Mouse (Mus musculus) thymus, postnatal 4 days (tissue): ENCODE data around the gene Nckap1l.

Source experiments
- DNase-seq: peaks from one replicate; pipeline ENCODE4 v3.0.0; 2021

The Nckap1l gene

GRCm38 (mm10) chr15:103501186-103501585 is 47.6 kb downstream of the Nckap1l start:
- no peak for DNase-seq

- DNase-seq, result peak; percentile 85
These were observed 49.0 kb downstream of the Nckap1l start, which contains the start of gene Pde1b for GRCm38 (mm10) chr15:103502435-103503250. TSS of gene Pde1b (plus strand) at chr15:103503034.

DNA sequence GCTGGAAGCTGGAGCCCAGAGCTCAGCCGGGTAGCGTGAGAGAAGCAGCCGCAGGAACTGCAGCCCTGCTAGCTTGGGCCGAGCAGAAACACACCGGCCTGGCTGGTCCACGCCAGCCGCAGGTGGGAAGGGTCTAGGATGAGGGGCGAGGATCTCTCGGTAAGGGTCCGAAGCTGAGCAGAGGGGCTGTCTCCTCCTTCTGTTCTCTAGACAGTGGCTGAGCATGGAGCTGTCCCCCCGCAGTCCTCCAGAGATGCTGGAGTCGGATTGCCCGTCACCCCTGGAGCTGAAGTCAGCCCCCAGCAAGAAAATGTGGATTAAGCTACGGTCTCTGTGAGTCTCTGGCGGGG is 49.6 kb downstream of the Nckap1l start:
- no peak for DNase-seq

- peak; percentile 10 for DNase-seq
These were observed 50.1 kb downstream of the Nckap1l start for GRCm38 (mm10) chr15:103503660-103504059.

- no peak for DNase-seq
These were observed 55.7 kb downstream of the Nckap1l start for GRCm38 (mm10) chr15:103509317-103509716.

- no peak for DNase-seq
These were observed 58.1 kb downstream of the Nckap1l start for GRCm38 (mm10) chr15:103511652-103512051.

- no peak for DNase-seq
These were observed 60.0 kb downstream of the Nckap1l start for GRCm38 (mm10) chr15:103513621-103514031.

DNA sequence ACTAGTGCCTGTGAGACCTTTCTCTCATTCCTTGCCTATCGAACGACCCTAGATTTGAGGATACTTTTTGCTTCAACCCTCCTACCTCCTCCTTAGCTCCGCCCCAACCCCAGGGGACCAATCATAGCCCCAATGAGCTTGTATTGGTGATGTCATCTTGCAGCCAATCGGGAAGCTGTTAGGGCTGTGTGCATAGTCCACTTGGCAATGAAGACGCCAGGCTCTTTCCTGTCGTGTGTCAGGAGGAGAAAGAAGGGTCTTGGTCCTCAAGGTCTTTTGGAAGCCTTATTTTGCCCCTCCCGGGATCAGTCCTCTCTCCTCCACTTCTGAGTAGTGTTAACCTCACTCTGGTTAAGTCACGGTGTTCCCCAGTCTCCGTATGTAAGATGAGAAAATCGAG is 60.5 kb downstream of the Nckap1l start:
- DNase-seq, result peak; percentile 74

GRCm38 (mm10) chr15:103514914-103515313 is 61.3 kb downstream of the Nckap1l start:
- no peak for DNase-seq

DNA sequence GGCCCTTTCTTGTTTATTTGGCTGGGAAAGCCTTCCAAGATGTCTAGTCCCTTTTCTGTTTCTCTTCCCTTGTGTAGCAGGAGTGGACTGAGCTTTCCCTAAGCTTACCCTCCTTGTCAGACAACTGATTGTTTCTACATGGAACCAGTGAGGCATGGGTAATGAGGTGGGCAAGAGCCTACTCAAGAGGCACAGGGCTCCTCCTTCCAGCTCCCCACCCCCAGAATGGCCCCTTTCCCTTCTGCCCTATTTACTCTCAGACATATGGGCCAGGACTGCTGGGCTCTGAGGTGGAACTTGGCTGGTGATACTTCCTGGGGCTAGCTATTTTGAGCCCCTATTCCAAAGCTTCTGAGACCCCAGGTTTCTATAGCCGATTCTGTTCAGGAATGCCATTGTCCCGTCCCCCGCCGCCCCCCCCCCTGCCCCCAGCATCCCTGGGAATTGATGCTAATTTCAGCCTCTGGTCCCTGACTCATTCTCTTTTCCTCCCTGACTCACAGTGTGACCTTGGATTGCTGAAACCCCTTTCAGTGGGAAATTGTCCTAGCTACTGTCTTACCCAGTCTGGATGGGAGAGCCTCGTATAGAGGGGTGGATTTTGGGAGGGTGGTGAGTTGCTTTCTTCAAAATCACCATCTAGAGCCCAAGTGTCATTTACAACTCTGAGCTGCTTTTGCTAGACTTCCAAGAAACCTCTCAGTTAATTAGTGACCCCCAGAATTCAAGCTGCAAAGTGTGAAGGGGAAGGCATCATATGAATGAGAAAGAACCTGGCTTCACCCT is 65.2 kb downstream of the Nckap1l start:
- DNase-seq, result no peak

- DNase-seq, result no peak
These were observed 66.1 kb downstream of the Nckap1l start for GRCm38 (mm10) chr15:103519386-103520378.

GRCm38 (mm10) chr15:103522458-103523099 is 69.0 kb downstream of the Nckap1l start:
- no peak for DNase-seq

- DNase-seq, result no peak
These were observed 69.6 kb downstream of the Nckap1l start for GRCm38 (mm10) chr15:103523156-103523555.

DNA sequence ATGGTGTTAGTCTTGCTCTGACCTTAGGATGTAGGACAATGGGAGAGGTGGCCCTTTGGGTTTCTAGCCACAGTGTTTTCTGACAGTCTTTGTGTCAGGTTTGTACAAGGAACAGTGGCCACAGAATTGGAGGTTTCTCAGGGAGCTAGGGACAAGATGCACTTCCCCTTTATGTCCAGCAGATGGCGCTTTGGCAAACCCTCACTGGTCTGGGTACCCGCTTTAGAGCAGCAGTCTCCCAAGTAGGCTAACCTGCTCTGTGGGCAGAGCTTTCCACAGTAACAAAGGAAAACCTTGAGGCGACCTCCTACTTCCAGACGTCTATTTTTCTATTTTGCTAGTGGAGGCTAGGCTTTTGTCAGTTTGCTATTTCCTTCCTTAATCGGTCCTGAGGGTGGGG is 76.8 kb downstream of the Nckap1l start:
- DNase-seq, result peak; percentile 43

GRCm38 (mm10) chr15:103534054-103534620 is 80.5 kb downstream of the Nckap1l start:
- DNase-seq, result no peak

DNA sequence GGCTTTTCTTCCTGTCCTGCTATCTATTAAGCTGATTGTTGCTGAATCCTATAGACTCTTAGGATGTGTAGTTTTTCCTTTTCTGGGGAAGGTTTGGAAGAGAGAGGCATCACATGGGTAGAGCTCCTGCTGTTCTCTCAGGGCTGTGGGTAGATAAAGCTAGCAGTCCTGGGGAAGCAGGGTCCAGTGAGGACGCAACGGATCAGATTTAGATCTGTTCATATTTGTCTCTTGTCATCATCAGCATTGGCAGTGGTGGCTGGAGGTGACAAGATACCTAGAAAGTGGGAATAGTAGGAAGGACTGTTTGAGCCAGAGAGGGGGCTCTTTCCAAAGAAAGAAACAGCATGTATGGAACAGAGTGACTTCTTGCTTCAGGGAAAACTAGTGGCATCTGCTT is 81.4 kb downstream of the Nckap1l start:
- DNase-seq, result no peak

GRCm38 (mm10) chr15:103535786-103536185 is 82.2 kb downstream of the Nckap1l start:
- peak; percentile 1 for DNase-seq

DNA sequence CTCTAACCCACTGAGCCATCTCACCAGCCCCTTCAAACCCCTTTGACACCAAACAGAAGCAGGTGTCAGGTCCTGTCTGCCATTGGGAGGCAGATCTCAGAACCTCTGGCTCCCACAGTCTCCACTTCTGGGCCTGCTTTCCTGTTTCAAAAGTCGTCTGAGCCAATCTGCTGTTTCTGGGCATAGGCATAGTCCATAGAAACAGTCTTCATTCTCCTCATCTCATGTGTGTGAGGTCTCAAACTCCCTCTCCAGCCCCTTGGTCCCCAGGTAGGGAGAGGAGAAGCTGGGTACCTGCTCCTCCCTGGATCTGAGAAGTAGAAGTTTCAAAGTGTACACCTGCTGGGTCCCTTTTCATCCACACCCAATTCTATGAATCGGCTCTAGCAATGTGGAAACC is 82.9 kb downstream of the Nckap1l start:
- no peak for DNase-seq

DNA sequence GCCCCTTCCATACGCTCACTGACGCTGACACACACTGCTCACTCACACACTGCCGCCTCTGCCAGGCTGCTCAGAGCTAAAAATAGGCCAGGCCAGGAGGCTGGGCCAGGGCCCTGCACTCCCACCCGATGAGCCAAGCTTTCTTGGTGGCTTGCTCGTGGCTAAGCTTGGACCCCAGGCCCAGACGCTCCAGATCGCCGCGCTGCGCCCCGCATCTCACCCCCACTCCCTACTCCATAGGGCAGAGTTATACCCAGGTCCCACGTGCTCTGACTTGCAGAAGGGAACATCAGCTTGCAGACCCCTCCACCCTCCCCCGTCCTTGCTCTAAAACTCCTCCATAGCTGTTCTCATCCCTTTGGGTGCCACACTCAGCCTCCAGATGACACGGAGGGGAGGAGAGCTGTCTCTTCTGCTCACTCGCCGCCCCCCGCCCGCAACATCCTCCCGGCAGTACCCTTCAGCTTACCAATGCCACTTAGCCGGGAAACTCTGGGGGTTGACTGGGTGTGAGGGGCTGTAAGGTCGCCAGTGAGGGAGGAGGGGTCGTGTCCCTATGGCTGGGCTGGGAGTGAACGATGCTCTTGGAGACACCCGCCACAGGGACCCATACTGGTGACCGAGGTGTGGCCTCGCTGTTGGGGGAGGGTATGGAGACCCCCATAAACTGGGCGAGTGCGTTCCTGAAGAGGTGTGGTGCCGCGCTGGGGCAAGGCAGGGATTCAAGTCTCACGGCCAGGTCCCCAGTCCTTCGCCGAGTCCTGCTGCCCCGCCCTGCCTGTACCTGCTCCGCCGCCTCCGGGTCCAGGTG is 83.6 kb downstream of the Nckap1l start:
- peak; percentile 14 for DNase-seq

DNA sequence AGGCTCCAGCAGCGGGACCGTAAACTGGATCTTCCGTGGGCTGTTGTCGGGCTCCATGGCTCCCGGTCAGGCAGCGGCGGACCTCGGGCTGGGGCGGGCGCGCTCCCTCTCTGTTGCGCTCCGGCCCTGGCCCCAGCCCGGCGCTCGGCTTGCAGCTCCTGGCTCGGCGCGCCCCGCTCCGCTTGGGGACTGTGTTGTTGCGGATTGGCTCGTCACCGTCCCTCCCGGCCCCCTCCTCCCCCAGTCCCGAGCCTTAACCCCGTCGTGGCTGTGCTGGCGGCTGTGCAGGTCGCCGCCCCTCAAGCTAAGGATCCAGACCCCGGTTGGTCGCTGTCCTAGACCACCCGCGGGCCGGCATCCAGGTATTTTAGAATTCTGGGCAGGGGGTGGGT is 84.2 kb downstream of the Nckap1l start, which contains the start of gene Ppp1r1a:
TSS of gene Ppp1r1a (minus strand) at position 182 of the 392 bp plus-strand sequence.
- DNase-seq, result peak; percentile 18

DNA sequence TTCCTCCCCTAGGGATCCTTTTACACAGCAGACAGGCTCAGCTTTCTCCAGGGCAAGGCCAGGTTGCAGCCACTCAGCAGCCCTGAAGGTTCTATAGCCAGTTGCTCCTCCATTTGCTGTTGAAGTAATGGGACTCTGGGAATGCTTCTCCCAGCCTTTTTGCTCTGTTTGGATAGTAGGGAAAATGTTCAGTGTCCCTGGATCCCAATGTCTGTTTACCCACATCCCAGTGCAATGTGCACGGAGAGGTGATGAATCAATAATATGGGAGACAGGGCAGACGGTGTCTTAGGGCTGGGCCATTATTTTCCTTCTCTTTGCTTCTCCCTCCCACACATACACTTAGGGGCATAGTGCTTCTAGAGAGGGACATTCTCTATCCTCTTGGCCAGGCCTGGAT is 85.7 kb downstream of the Nckap1l start:
- peak; percentile 1 for DNase-seq
